Mouse (Mus musculus): ENCODE results near the gene Adra2b.
A peak's percentile ranks its signal among the peaks of the same experiment; 100 is the strongest.

Adra2b gene

GRCm38 (mm10) chr2:127362459-127363281, at the start of gene Adra2b:
Adra2b (plus strand) TSS chr2:127363208.
- peak; percentile 81 to 84 for DNase-seq (ENCODE audit: low spot score in 2 of 2)

GRCm38 (mm10) chr2:127313878-127314277, 49.1 kb upstream of the Adra2b start:
- DNase-seq (ENCODE audit: low spot score in 2 of 2) = no peak

- no peak for DNase-seq (ENCODE audit: low spot score in 2 of 2)
Observed at GRCm38 (mm10) chr2:127314467-127315154, 48.4 kb upstream of the Adra2b start.

GRCm38 (mm10) chr2:127315155-127315470, 47.9 kb upstream of the Adra2b start:
- no peak for DNase-seq (ENCODE audit: low spot score in 2 of 2)

GRCm38 (mm10) chr2:127316431-127316830, 46.6 kb upstream of the Adra2b start:
- DNase-seq (ENCODE audit: low spot score in 2 of 2) = no peak

GRCm38 (mm10) chr2:127318136-127318535, 44.9 kb upstream of the Adra2b start:
- DNase-seq (ENCODE audit: low spot score in 2 of 2) = no peak

- no peak for DNase-seq (ENCODE audit: low spot score in 2 of 2)
Observed at GRCm38 (mm10) chr2:127319071-127319470, 43.9 kb upstream of the Adra2b start.

- DNase-seq (ENCODE audit: low spot score in 2 of 2) = no peak
Observed at GRCm38 (mm10) chr2:127322671-127323285, 40.2 kb upstream of the Adra2b start.

GRCm38 (mm10) chr2:127323667-127324066, 39.3 kb upstream of the Adra2b start:
- no peak for DNase-seq (ENCODE audit: low spot score in 2 of 2)

GRCm38 (mm10) chr2:127324456-127324855, 38.6 kb upstream of the Adra2b start:
- DNase-seq (ENCODE audit: low spot score in 2 of 2) = no peak

GRCm38 (mm10) chr2:127328090-127328851, 34.7 kb upstream of the Adra2b start:
- DNase-seq (ENCODE audit: low spot score in 2 of 2) = no peak

- no peak for DNase-seq (ENCODE audit: low spot score in 2 of 2)
Observed at GRCm38 (mm10) chr2:127332807-127333570, 30.0 kb upstream of the Adra2b start.

GRCm38 (mm10) chr2:127333945-127334603, 28.9 kb upstream of the Adra2b start:
- DNase-seq (ENCODE audit: low spot score in 2 of 2) = no peak

- DNase-seq (ENCODE audit: low spot score in 2 of 2) = no peak
Observed at GRCm38 (mm10) chr2:127335078-127335541, 27.9 kb upstream of the Adra2b start.

GRCm38 (mm10) chr2:127335767-127336496, 27.1 kb upstream of the Adra2b start, which contains the start of gene Dusp2:
Dusp2 (plus strand) TSS chr2:127336159.
- peak; percentile 65 to 66 for DNase-seq (ENCODE audit: low spot score in 2 of 2)

GRCm38 (mm10) chr2:127336497-127336832, 26.5 kb upstream of the Adra2b start:
- no peak for DNase-seq (ENCODE audit: low spot score in 2 of 2)

- peak in 1 of 2 experiments; percentile 1 for DNase-seq (ENCODE audit: low spot score in 2 of 2)
Observed at GRCm38 (mm10) chr2:127336885-127337284, 26.1 kb upstream of the Adra2b start.

GRCm38 (mm10) chr2:127337531-127337930, 25.5 kb upstream of the Adra2b start:
- peak in 1 of 2 experiments; percentile 24 for DNase-seq (ENCODE audit: low spot score in 2 of 2)

GRCm38 (mm10) chr2:127338012-127338411, 25.0 kb upstream of the Adra2b start:
- no peak for DNase-seq (ENCODE audit: low spot score in 2 of 2)

- DNase-seq (ENCODE audit: low spot score in 2 of 2) = no peak
Observed at GRCm38 (mm10) chr2:127338416-127338815, 24.6 kb upstream of the Adra2b start, which contains the start of gene Astl. Astl (plus strand) TSS chr2:127338639.
